In the genomic region with DNA sequence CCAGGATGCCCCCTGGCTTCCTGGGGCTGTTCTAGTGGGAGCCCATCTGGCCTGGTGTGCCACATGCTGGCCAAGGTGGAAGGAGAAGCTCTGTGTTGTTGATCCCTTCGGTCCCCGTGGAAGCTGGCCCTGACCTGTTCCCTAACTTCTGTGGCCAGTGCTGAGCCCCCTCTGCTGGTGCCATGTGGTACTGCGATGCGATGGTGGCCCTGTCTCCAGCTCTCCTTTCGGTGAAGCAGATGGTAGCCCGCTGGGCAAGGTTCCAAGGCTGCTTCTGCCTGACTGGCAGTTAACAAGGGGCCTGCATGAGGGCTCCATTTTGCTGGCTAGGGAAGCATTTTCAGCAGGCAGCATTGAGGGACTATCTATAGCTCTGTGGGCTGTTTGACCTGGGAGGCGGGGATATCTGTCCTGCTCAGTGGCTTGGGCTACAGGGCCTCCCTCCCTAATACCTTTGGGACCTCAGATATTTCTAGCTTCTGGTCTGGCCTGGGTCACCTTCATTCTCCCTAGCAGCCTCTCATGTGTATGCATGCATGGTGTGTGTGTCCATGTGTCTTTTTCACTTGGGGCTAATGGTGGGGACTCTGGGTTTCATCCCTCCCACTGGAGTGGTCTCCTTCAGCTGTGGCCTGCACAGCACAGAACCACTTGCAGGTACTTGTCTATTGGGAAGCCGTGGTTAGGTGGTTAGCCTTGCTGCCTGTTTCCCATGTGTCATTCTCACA, we compare ENCODE assay signal across 8 mouse cellular contexts. TPM values are rescaled to one million over a fixed set of nuclear protein-coding genes. Genes with fewer than 3 reads are reported as not detected.
A peak's percentile ranks its signal among the peaks of the same experiment; 100 is the strongest.
DNase-seq lines count a peak whose midpoint lies in the region; ATAC-seq lines count a peak whose summit lies in the region.

No protein-coding gene starts in this region.

- no peak overlapping the region for H3K9ac ChIP-seq in heart, embryonic 15.5 days
- peak overlapping the region; percentile 13; the same call in 1 of the 2 replicates for H3K9ac ChIP-seq in liver, embryonic 12.5 days
- no peak overlapping the region for H3K9ac ChIP-seq in stomach, embryonic 15.5 days

- peaks cover 69% of the 10 kb centered on the region for H3K36me3 ChIP-seq in forebrain, embryonic 10.5 days (replicated peaks)
- H3K36me3 ChIP-seq in heart, embryonic 15.5 days, result peaks cover 42% of the 10 kb centered on the region
- H3K36me3 ChIP-seq in liver, embryonic 12.5 days, result peaks cover 78% of the 10 kb centered on the region
- peaks cover 46% of the 10 kb centered on the region for H3K36me3 ChIP-seq in stomach, embryonic 15.5 days

- no peaks in the 10 kb centered on the region for H3K27me3 ChIP-seq in forebrain, embryonic 10.5 days (ENCODE audit: poor library complexity, severe bottlenecking)
- no peaks in the 10 kb centered on the region for H3K27me3 ChIP-seq in heart, embryonic 15.5 days
- H3K27me3 ChIP-seq in liver, embryonic 12.5 days (replicated peaks), result no peaks in the 10 kb centered on the region
- H3K27me3 ChIP-seq in stomach, embryonic 15.5 days (replicated peaks), result no peaks in the 10 kb centered on the region

- H3K4me1 ChIP-seq in forebrain, embryonic 10.5 days, result peaks cover 20% of the 10 kb centered on the region
- peaks cover 47% of the 10 kb centered on the region for H3K4me1 ChIP-seq in heart, embryonic 15.5 days (replicated peaks)
- peaks cover 24% of the 10 kb centered on the region for H3K4me1 ChIP-seq in liver, embryonic 12.5 days
- H3K4me1 ChIP-seq in stomach, embryonic 15.5 days, result peaks cover 13% of the 10 kb centered on the region

- H3K27ac ChIP-seq in forebrain, embryonic 10.5 days, result peak overlapping the region; percentile 78
- peak overlapping the region; percentile 89 for H3K27ac ChIP-seq in heart, embryonic 15.5 days
- H3K27ac ChIP-seq in liver, embryonic 12.5 days, result no peak overlapping the region
- peak overlapping the region; percentile 27; the same call in 1 of the 2 replicates for H3K27ac ChIP-seq in stomach, embryonic 15.5 days

- peak; percentile 65 for ATAC-seq in CD4-positive, CD25-positive, alpha-beta regulatory T cell, adult 4 months
- peak; percentile 86 for ATAC-seq in heart, embryonic 15.5 days (replicated peaks; ENCODE audit: insufficient number of reproducible peaks, insufficient read depth, low FRiP score, low read depth)
- peak; percentile 65 for ATAC-seq in liver, embryonic 12.5 days
- ATAC-seq in stomach, embryonic 15.5 days (ENCODE audit: insufficient read depth, low FRiP score, low read depth), result peak; percentile 63

- H3K4me3 ChIP-seq in forebrain, embryonic 10.5 days, result no peak overlapping the region
- H3K4me3 ChIP-seq in heart, embryonic 15.5 days, result no peak overlapping the region
- H3K4me3 ChIP-seq in liver, embryonic 12.5 days, result no peak overlapping the region
- H3K4me3 ChIP-seq in stomach, embryonic 15.5 days (replicated peaks), result no peak overlapping the region

- 24% methylated on average over 8 of the region's 8 CpGs for WGBS in forebrain, embryonic 10.5 days
- WGBS in heart, embryonic 15.5 days, result 11% methylated on average over 8 of the region's 8 CpGs
- 28% methylated on average over 8 of the region's 8 CpGs for WGBS in liver, embryonic 12.5 days (ENCODE audit: insufficient replicate concordance)
- 19% methylated on average over 8 of the region's 8 CpGs for WGBS in stomach, embryonic 15.5 days

- no peak overlapping the region for H3K4me2 ChIP-seq in heart, embryonic 15.5 days
- no peak overlapping the region for H3K4me2 ChIP-seq in liver, embryonic 12.5 days
- H3K4me2 ChIP-seq in stomach, embryonic 15.5 days, result no peak overlapping the region

- no peaks in the 10 kb centered on the region for H3K9me3 ChIP-seq in forebrain, embryonic 10.5 days
- H3K9me3 ChIP-seq in heart, embryonic 15.5 days (replicated peaks), result no peaks in the 10 kb centered on the region
- no peaks in the 10 kb centered on the region for H3K9me3 ChIP-seq in liver, embryonic 12.5 days (replicated peaks)
- no peaks in the 10 kb centered on the region for H3K9me3 ChIP-seq in stomach, embryonic 15.5 days

- peak; percentile 55 for DNase-seq in c-Kit-negative CD71-positive TER-119-positive erythroid progenitor cells, embryonic 14.5 days (ENCODE audit: low read depth, low spot score)
- peak; percentile 91 for DNase-seq in forebrain, embryonic 10.5 days (ENCODE audit: extremely low spot score, low spot score)
- DNase-seq in kidney, postnatal 14 days, result peak; percentile 95
- DNase-seq in neural tube, embryonic 10.5 days (ENCODE audit: extremely low spot score, low spot score), result peak; percentile 94

RNA-seq across cellular contexts. Expression of gene Vps37c, which starts 21.0 kb away (rescaled TPM):
- polyA plus RNA-seq in CD4-positive, CD25-positive, alpha-beta regulatory T cell, adult 4 months (2017; shearing (Covaris generic)), result 10 to 100 TPM; 14.5 to 15.7 TPM
- polyA plus RNA-seq in forebrain, embryonic 10.5 days (2016; fragmentation: Nextera tagmentation; extraction: Ambion mirVana), result 33.5 and 36.1 TPM in 2 replicates
- polyA plus RNA-seq in heart, embryonic 15.5 days (2015; fragmentation: Nextera tagmentation; extraction: Ambion mirVana), result 25.1 and 34.3 TPM in 2 replicates
- polyA plus RNA-seq in liver, embryonic 12.5 days (2016; fragmentation: Nextera tagmentation; extraction: Ambion mirVana), result 14.5 and 14.8 TPM in 2 replicates
- 34.0 and 40.2 TPM in 2 replicates for polyA plus RNA-seq in stomach, embryonic 15.5 days (2015; fragmentation: Nextera tagmentation; extraction: Ambion mirVana)

RNA-seq across cellular contexts. Expression of gene Cd5, which starts 29.3 kb away (rescaled TPM):
- polyA plus RNA-seq in CD4-positive, CD25-positive, alpha-beta regulatory T cell, adult 4 months (2017; shearing (Covaris generic)), result 100 to 1,000 TPM; 449 to 646 TPM
- not detected in 2 replicates for polyA plus RNA-seq in forebrain, embryonic 10.5 days (2016; fragmentation: Nextera tagmentation; extraction: Ambion mirVana)
- polyA plus RNA-seq in heart, embryonic 15.5 days (2015; fragmentation: Nextera tagmentation; extraction: Ambion mirVana), result 0.53 and 1.4 TPM in 2 replicates
- 0.24 TPM in 1 of 2 replicates, not detected in the other for polyA plus RNA-seq in liver, embryonic 12.5 days (2016; fragmentation: Nextera tagmentation; extraction: Ambion mirVana)
- polyA plus RNA-seq in stomach, embryonic 15.5 days (2015; fragmentation: Nextera tagmentation; extraction: Ambion mirVana), result 0.85 and 1.9 TPM in 2 replicates

RNA-seq across cellular contexts. Expression of gene Pga5, which starts 31.7 kb away (rescaled TPM):
- polyA plus RNA-seq in CD4-positive, CD25-positive, alpha-beta regulatory T cell, adult 4 months (2017; shearing (Covaris generic)), result not detected
- not detected in 2 replicates for polyA plus RNA-seq in forebrain, embryonic 10.5 days (2016; fragmentation: Nextera tagmentation; extraction: Ambion mirVana)
- not detected in 2 replicates for polyA plus RNA-seq in heart, embryonic 15.5 days (2015; fragmentation: Nextera tagmentation; extraction: Ambion mirVana)
- 0.08 TPM in 1 of 2 replicates, not detected in the other for polyA plus RNA-seq in liver, embryonic 12.5 days (2016; fragmentation: Nextera tagmentation; extraction: Ambion mirVana)
- polyA plus RNA-seq in stomach, embryonic 15.5 days (2015; fragmentation: Nextera tagmentation; extraction: Ambion mirVana), result 28.0 and 59.2 TPM in 2 replicates

Comparison
In these comparisons a context has a peak if more than half of its experiments do, and no peak if none do; other contexts are left out.
1. RNA of gene Cd5, which starts 29.3 kb away (polyA plus RNA-seq): 449 to 646 TPM in CD4-positive, CD25-positive, alpha-beta regulatory T cell, adult 4 months; 0.85 to 1.9 TPM in stomach, embryonic 15.5 days, 0.53 to 1.4 TPM in heart, embryonic 15.5 days, not detected in forebrain, embryonic 10.5 days and 0.24 TPM in liver, embryonic 12.5 days; every median in the first group is over 100 times any median in the second.
2. RNA of gene Pga5, which starts 31.7 kb away (polyA plus RNA-seq): 28.0 to 59.2 TPM in stomach, embryonic 15.5 days; 0.08 TPM in liver, embryonic 12.5 days, not detected in CD4-positive, CD25-positive, alpha-beta regulatory T cell, adult 4 months, not detected in forebrain, embryonic 10.5 days and not detected in heart, embryonic 15.5 days; every median in the first group is over 10 times any median in the second.
3. Peak in every context shown above with its lines, with median percentiles within 50 percentile points of each other: ATAC-seq and DNase-seq.